Mouse (Mus musculus): Measurements from ENCODE around the gene Fam171a2. TPM values are rescaled to one million over a fixed set of nuclear protein-coding genes. Genes with fewer than 3 reads are reported as not detected.

Fam171a2 gene
- polyA plus RNA-seq (2012; rRNA removed), result 166 and 168 TPM in 2 replicates

GRCm38 (mm10) chr11:102447497-102447896 is at the start of gene Fam171a2:
Fam171a2 (minus strand) TSS chr11:102447682.

GRCm38 (mm10) chr11:102469648-102470357 is 22.3 kb upstream of the Fam171a2 start, which contains the start of gene Itga2b:
Itga2b (minus strand) TSS chr11:102470122.

GRCm38 (mm10) chr11:102430121-102431017 is 17.1 kb downstream of the Fam171a2 start, which contains the start of gene Grn:
Grn (plus strand) TSS chr11:102430315.

GRCm38 (mm10) chr11:102407834-102408215 is 39.7 kb downstream of the Fam171a2 start, which contains the start of gene Slc25a39:
Slc25a39 (minus strand) TSS chr11:102407946.

GRCm38 (mm10) chr11:102393238-102393634 is 54.2 kb downstream of the Fam171a2 start, which contains the start of gene Rundc3a:
Rundc3a (plus strand) TSS chr11:102393403.

Other genes starting within 250 kb of the Fam171a2 start
- 110 and 122 TPM in 2 replicates for gene Hdac5, start 217.5 kb downstream of the Fam171a2 start, polyA plus RNA-seq (2012; rRNA removed)
- gene BC030867, start 198.8 kb downstream of the Fam171a2 start, polyA plus RNA-seq (2012; rRNA removed), result 6.6 and 7.9 TPM in 2 replicates
- 0.18 and 0.61 TPM in 2 replicates for gene Asb16, start 178.9 kb downstream of the Fam171a2 start, polyA plus RNA-seq (2012; rRNA removed)
- 71.1 and 71.5 TPM in 2 replicates for gene Tmub2, start 162.8 kb downstream of the Fam171a2 start, polyA plus RNA-seq (2012; rRNA removed)
- 98.9 and 102 TPM in 2 replicates for gene Atxn7l3, start 151.1 kb downstream of the Fam171a2 start, polyA plus RNA-seq (2012; rRNA removed)
- 86.7 and 91.9 TPM in 2 replicates for gene Ubtf, start 127.9 kb downstream of the Fam171a2 start, polyA plus RNA-seq (2012; rRNA removed)
- gene Slc4a1, start 81.5 kb downstream of the Fam171a2 start, polyA plus RNA-seq (2012; rRNA removed), result 1.8 and 2.4 TPM in 2 replicates
- 276 and 292 TPM in 2 replicates for gene Rundc3a, start 54.3 kb downstream of the Fam171a2 start, polyA plus RNA-seq (2012; rRNA removed)
- 104 and 105 TPM in 2 replicates for gene Slc25a39, start 39.7 kb downstream of the Fam171a2 start, polyA plus RNA-seq (2012; rRNA removed)
- gene Grn, start 17.4 kb downstream of the Fam171a2 start, polyA plus RNA-seq (2012; rRNA removed), result 36.2 and 61.6 TPM in 2 replicates
- gene Itga2b, start 22.4 kb upstream of the Fam171a2 start, polyA plus RNA-seq (2012; rRNA removed), result 4.2 and 6.0 TPM in 2 replicates
- 49.6 and 50.5 TPM in 2 replicates for gene Gpatch8, start 108.7 kb upstream of the Fam171a2 start, polyA plus RNA-seq (2012; rRNA removed)
- 5.8 and 6.1 TPM in 2 replicates for gene Gm11627, start 131.8 kb upstream of the Fam171a2 start, polyA plus RNA-seq (2012; rRNA removed)
- gene Fzd2, start 156.7 kb upstream of the Fam171a2 start, polyA plus RNA-seq (2012; rRNA removed), result 49.9 and 54.8 TPM in 2 replicates
- gene Meioc, start 216.0 kb upstream of the Fam171a2 start, polyA plus RNA-seq (2012; rRNA removed), result 0.06 and 0.19 TPM in 2 replicates